Mouse (Mus musculus): ENCODE results near the gene Ppil1.

The Ppil1 gene

DNA sequence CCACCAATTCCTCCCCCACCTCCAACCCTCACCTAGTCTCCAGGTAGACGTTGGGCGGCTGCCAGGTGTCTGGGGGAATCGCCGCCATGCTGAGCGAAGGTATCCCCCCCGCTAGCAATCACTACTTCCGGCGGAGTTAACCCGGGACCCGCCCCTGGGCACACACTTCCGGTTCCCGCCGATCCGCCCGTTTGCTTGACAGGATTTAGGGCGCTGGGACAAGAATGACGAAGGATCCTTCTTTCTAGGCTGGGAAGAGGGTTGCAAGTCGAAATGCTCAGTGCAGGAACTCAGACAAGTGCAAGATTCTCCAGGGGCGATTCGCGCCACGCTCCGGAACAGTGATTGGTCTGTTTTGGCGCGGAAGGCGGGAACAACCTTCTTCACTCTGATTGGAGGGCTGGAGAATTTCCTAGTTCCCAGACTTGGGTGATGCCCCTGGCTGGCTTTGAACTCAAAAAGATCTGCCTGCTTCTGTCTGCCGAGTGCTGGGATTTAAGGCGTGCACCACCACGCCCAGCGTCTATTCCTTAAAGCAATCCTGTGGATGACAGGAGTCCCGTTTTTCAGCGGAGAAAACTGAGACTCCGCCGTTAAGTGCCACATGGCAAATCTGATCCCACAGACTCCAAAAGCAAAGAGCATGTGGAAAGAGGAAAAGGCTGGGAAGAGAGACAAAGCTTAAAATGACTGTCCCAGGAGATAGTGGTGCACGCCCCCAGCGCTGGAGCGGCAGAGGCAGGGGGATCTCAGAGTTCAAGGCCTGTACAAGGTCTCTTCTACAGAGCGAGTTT lies at the start of gene Ppil1:
Gene Ppil1 (minus strand): TSS at position 347 of the 794 bp plus-strand sequence.
- peak; percentile 83 for DNase-seq

DNA sequence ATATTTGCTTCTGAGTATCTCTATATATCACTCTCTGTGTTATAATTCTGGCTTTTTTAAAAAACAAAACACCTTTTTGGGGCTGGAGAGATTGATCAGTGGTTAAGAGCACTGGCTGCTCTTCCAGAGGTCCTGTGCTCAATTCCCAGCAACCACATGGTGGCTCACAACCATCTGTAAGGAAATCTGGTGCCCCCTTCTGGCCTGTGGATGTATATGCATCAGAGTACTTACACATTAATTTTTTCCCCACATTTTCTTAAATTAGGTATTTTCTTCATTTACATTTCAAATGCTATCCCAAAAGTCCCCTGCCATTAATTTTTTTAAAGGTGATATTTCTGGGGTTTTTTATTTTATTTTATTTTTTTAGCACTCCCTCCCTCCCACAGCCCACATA lies 49.3 kb upstream of the Ppil1 start:
- peak; percentile 32 for DNase-seq

DNA sequence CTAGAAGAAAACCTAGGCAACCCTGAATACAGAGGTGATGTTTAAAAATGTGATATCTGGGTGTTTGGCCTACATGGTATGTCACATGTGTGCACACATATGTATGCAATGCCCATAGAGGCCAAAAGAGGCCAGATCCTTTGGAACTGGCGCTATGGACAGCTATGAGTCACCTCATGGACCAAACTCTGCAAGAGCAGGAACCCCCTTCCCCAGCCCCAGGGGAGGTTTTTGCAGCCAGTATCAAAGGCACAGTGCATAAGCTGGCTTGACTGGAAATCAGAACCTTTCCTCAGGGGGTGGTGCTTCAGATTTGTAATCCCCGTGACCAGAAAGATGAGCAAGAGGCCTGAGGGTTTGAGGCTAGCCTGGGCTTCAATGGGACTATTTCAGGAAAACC lies 48.1 kb upstream of the Ppil1 start:
- no peak for DNase-seq

DNA sequence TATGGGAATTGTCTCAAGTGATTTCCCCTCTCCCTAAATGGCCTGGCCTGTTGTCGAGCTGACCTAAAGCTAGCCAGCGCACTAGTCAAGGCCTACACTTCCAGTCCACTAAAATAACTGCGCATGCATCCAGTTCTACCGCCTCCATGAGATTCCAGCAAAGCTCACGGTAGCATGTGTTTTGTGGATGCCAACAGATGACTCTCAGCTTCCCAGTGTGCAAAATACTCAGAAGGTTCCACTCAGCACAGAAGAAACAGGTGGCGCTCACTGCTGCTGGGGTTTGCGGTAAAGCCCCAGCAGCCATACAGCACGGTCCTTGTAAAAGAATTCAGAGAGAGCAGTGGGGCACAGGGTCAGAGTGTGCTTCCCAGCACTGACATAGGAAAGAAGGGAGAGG lies 47.6 kb upstream of the Ppil1 start:
- no peak for DNase-seq

GRCm38 (mm10) chr17:29310056-29310623 lies 46.2 kb upstream of the Ppil1 start:
- no peak for DNase-seq

DNA sequence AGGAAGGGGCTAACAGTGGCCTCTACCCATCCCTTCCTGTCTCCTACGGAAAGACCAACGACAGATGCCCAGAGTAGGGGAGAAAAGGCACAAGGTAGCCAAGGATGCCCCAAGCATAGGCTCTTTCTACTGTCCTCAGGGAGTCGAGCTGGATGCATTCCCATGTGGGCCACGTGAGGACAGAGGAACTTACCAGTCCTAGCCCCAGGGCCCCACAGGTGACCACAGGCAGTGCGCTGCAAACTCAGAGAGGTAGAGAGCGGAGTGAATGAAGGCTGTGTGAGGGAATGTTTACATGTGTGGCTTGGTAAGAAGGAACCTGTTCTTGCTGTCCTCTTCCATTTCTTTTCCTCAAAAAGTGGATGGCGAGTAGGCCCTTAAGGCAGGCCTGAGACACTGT lies 41.9 kb upstream of the Ppil1 start:
- no peak for DNase-seq

GRCm38 (mm10) chr17:29305058-29305806 lies 41.2 kb upstream of the Ppil1 start:
- no peak for DNase-seq

DNA sequence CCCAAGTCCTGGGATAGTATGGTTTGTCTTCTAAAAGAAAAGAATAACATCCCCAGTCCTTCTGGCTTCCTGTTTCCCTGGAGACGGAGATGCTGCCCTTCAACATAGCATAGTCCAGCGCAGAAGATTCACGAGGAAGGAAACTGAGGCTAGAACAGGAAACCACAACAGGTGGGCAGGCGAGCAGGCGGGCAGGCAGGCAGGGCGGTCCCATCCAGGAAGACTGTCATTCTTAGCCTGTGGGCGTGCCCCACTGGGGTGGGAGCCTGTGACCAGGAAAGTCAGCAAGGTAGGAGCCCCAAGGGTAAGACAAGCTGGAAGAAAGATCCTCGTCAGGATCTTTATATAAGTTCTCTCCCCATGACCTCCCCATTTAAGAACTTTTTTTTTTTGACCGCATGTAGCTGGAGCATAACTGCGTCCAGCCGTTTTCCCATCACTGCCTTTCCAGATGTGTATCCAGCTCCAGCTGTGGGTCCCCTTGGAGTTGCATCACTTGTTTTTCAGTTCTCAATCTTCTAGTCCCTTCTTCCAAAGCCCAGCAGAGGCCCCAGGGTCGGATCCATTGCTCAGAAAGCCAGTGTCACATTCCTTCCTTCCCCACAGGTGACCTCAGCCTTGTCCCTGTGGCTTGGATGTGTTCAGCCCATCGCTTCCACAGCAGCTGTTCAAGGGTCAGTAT lies 40.5 kb upstream of the Ppil1 start:
- DNase-seq, result peak; percentile 21

- no peak for DNase-seq
Measured at GRCm38 (mm10) chr17:29303856-29304255, 39.9 kb upstream of the Ppil1 start.

DNA sequence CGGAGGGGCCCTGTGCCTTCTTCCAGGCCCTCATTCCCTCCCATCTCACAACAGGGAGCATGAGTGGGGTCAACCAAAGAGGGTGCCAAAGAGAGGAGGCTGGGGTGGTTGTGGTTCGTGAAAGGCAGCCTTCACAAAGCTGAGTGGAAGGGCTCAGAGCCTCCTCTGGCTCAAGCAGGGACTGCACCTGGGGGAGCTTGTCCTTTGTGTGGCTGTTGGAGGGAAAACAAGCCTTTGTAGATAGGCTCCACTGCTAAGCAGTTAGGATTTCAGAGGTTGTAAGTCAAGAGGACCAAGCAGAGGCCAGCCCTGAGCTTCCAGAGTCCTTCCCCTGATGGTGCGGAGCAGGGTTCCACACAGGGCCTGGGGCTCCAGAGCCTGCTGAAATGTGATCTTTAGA lies 39.1 kb upstream of the Ppil1 start:
- no peak for DNase-seq

DNA sequence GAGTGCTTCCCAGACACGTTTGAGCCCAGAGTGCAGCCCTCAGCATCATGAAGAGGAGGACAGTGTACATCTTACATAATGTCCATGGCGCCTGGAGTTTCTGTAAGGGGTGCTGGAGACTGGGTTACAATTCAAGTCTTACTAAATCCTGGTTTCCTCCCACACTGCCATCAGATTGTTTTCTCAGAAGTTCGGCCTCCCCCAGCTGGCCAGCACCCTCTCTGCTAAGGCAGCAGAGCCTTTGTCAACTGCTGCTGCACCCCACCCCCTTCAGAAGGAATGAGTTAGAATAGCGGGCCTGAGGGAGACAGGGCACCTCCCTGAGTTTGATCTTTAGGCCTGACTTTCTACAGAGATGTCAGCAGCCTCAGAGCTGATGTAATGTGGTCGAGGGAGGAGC lies 38.2 kb upstream of the Ppil1 start:
- DNase-seq, result no peak

GRCm38 (mm10) chr17:29301421-29301820 lies 37.4 kb upstream of the Ppil1 start:
- DNase-seq, result no peak

- DNase-seq, result no peak
Measured at GRCm38 (mm10) chr17:29300926-29301325, 36.9 kb upstream of the Ppil1 start.

- no peak for DNase-seq
Measured at GRCm38 (mm10) chr17:29299282-29299681, 35.3 kb upstream of the Ppil1 start.

DNA sequence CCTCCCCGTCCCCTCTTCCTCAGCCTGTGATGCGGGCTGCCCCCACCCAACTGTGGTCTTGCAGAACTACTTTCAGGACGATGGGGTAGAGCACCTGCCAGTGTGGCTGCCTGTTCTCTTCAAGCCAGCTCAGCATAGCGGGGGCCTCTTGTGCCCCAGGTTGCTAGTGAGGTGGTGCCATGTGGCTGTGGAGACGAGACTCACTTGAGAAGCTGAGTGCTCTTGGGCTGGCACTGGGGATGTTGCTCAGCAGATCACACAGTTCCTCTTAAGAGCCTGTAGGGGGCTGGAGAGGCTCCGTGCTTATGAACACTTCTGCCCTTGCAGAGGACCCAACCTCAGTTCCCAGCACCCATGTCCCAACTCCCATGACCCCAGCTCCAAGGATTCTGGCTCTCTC lies 33.8 kb upstream of the Ppil1 start:
- DNase-seq, result no peak

- DNase-seq, result no peak
Measured at GRCm38 (mm10) chr17:29297321-29297720, 33.3 kb upstream of the Ppil1 start.

GRCm38 (mm10) chr17:29295835-29296234 lies 31.8 kb upstream of the Ppil1 start:
- DNase-seq, result no peak

DNA sequence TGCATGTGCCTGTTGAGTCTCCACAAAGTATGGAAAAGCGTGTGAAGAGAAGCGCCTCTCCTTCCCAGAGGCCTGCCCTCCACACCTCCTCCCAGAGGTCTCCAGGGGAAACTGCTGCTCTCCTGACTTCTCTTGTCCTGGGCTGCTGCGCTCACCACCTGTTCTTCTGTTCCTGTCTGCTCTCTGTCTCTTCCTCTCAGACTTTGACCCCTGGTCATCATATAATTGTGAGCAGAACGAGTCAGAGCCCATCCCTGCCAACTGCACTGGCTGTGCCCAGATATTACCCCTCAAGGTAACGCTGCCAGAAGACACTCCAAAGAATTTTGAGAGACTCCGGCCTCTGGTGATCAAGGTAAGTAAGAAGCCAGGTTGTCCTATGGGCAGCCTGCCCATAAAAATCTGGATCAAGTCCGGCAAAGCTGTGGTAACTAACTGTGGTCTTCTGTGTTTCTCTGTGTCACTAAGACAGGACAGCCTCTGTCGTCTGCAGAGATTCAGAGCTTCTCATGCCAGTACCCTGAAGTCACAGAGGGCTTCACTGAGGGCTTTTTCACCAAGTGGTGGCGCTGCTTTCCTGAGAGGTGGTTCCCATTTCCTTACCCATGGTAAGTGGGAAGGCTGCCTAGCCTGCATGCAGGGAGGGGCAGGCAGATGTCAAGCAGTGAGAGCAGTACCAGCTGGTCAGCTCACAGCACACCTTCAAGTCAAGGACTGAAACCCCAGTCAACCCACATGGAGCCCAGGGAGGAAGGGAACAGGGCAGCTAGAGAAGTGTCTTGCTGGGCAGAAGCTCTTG lies 30.0 kb upstream of the Ppil1 start:
- no peak for DNase-seq

- no peak for DNase-seq
Measured at GRCm38 (mm10) chr17:29292996-29293395, 29.0 kb upstream of the Ppil1 start.

GRCm38 (mm10) chr17:29291793-29292192 lies 27.8 kb upstream of the Ppil1 start:
- no peak for DNase-seq

- no peak for DNase-seq
Measured at GRCm38 (mm10) chr17:29282216-29282952, 18.4 kb upstream of the Ppil1 start.

- DNase-seq, result no peak
Measured at GRCm38 (mm10) chr17:29281541-29281940, 17.6 kb upstream of the Ppil1 start.
